Mouse (Mus musculus): ENCODE results near the gene Grin3a. TPM values are rescaled to one million over a fixed set of nuclear protein-coding genes. Genes with fewer than 3 reads are reported as not detected.

Grin3a gene
- polyA plus RNA-seq (2015; fragmentation: Nextera tagmentation; extraction: Ambion mirVana): 10.7 and 11.5 TPM in 2 replicates

GRCm38 (mm10) chr4:49845612-49845985 is at the start of gene Grin3a:
Gene Grin3a (minus strand): TSS chr4:49845744.
- ATAC-seq (ENCODE audit: low FRiP score): peak; percentile 95
- Histone ChIP-seq H3K9me3 (no peaks in the 10 kb centered on the region), H3K4me3 (peak within 1 kb of the TSS; percentile 78), H3K9ac (peak within 1 kb of the TSS; percentile 83), H3K4me2 (peak within 1 kb of the TSS; percentile 98), H3K36me3 (no peaks in the 10 kb centered on the region), H3K27ac (peak within 1 kb of the TSS; percentile 72), H3K27me3 (peaks cover 41% of the 10 kb centered on the region), H3K4me1 (replicated peaks) (peaks cover 23% of the 10 kb centered on the region)
- under 1% methylated on average over 25 of the region's 25 CpGs for WGBS

DNA sequence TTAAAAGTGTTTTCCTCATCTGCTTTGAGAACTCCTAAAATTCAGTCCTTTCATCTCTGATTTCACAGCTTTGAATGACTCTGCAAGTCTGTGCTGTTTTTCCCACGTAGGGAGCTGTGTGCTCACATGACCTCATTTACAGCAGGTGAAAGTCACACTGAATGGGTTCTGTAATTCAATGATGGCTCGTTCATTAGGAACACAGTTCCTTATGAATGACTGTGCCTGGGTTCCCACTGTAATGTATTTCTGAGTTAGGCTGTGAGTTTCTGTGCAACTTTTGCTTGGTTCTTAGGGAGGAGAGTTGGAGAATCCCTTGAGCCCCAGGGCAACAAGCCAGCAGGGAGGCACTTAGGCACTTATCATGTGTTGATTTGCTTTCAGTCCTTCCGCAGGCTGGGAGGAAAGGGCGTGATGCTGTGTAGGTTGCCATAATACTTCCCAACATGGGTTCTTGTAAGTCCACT is 46.3 kb upstream of the Grin3a start:
- ATAC-seq (ENCODE audit: low FRiP score): no peak
- WGBS: 39% methylated on average over 4 of the region's 4 CpGs
- no peak overlapping the region for H3K27ac ChIP-seq

DNA sequence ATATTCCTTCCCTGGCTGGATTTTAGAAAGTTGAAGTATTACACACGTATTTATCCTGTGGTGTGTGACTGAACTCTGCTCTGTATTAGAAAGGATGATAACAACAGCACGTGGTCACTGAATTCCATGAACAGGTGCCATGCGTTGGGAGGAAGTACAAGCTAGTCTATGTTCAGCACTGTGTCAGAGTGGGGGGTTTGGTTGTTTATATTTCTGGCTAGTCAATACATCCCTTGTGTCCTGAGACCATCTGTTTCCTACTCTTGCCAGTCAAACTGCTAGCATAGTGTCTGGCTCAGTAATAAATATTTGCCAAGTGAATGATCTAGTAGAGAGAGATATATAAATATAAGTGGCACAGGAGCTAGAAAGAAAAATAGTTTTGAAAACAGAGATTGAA is 31.5 kb upstream of the Grin3a start:
- no peak overlapping the region for H3K9ac ChIP-seq
- no peaks in the 10 kb centered on the region for H3K9me3 ChIP-seq
- no peak overlapping the region for H3K4me3 ChIP-seq
- no peak overlapping the region for H3K4me2 ChIP-seq
- WGBS: 70% methylated on average over 3 of the region's 3 CpGs
- ATAC-seq (ENCODE audit: low FRiP score): no peak
- H3K27me3 ChIP-seq: no peaks in the 10 kb centered on the region
- no peaks in the 10 kb centered on the region for H3K36me3 ChIP-seq
- H3K4me1 ChIP-seq (replicated peaks): no peaks in the 10 kb centered on the region
- no peak overlapping the region for H3K27ac ChIP-seq

More for the DNA sequence above, 46.3 kb upstream of the Grin3a start:
- no peak overlapping the region for H3K4me3 ChIP-seq
- no peak overlapping the region for H3K9ac ChIP-seq
- H3K27me3 ChIP-seq: no peaks in the 10 kb centered on the region
- H3K4me1 ChIP-seq (replicated peaks): peaks cover 2% of the 10 kb centered on the region; the same call in 1 of the 2 replicates
- no peak overlapping the region for H3K4me2 ChIP-seq
- no peaks in the 10 kb centered on the region for H3K36me3 ChIP-seq
- H3K9me3 ChIP-seq: no peaks in the 10 kb centered on the region

DNA sequence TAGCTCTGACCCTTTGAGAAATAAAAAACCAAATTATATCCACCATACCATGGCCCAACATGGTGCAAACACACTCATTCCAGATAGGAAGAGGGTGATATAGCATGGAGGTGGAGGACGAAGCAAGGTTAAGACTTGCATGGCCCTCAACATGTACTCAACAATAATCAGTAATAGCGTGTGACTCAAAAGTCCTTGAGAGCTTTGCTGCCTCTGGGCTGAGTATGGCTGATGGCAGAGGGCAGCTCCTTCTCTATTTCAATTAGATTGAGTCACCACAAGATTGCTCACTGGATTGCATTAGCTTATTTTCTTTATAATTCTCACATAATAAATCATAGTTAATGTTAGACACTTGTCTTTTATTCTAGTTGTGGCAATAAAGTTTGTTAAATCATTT is 15.1 kb upstream of the Grin3a start:
- no peaks in the 10 kb centered on the region for H3K27me3 ChIP-seq
- no peak for ATAC-seq (ENCODE audit: low FRiP score)
- H3K4me2 ChIP-seq: no peak overlapping the region
- no peaks in the 10 kb centered on the region for H3K4me1 ChIP-seq (replicated peaks)
- H3K9ac ChIP-seq: no peak overlapping the region
- no peak overlapping the region for H3K4me3 ChIP-seq
- no peaks in the 10 kb centered on the region for H3K9me3 ChIP-seq
- no peak overlapping the region for H3K27ac ChIP-seq
- H3K36me3 ChIP-seq: no peaks in the 10 kb centered on the region
- WGBS: 94% methylated on average over 2 of the region's 2 CpGs

GRCm38 (mm10) chr4:49844828-49845611 is 524 bp downstream of the Grin3a start:
- Histone ChIP-seq H3K4me3 (peak overlapping the region; percentile 78), H3K36me3 (no peaks in the 10 kb centered on the region), H3K9ac (peak overlapping the region; percentile 83), H3K27ac (peak overlapping the region; percentile 72), H3K4me1 (replicated peaks) (peaks cover 23% of the 10 kb centered on the region), H3K9me3 (no peaks in the 10 kb centered on the region), H3K4me2 (peak overlapping the region; percentile 98), H3K27me3 (peaks cover 41% of the 10 kb centered on the region)
- under 1% methylated on average over 62 of the region's 63 CpGs for WGBS
- peak; percentile 65 for ATAC-seq (ENCODE audit: low FRiP score)

DNA sequence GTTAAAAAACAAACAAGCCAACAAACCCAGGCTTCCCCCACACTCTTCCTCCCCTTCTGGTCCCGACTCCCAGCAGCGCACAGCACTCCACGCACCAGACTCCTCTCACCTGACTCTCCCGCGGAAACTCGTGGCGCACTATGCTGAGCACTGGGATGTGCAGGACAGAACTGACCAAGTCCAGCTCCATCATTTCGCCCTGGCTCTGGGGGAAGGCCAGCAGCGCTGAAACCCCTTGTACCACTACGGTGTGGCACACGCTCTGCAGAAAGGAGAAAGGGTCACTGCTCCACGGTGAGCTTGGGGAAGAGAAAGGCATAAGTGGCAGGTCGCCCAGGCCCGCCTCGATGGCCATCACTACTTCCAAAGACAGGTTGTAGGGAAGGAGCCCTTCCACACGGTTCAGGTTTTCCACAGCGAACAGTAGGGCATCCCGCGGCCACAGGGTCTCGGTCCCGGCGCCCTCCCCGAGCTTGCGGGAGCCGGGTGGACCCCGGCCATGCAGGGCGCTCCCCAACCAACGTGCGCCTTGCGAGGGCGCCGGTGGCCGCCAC is 1.2 kb downstream of the Grin3a start:
- peak overlapping the region; percentile 78 for H3K4me3 ChIP-seq
- 2% methylated on average over 33 of the region's 33 CpGs for WGBS
- H3K36me3 ChIP-seq: no peaks in the 10 kb centered on the region
- H3K9ac ChIP-seq: peak overlapping the region; percentile 83
- H3K4me1 ChIP-seq (replicated peaks): peaks cover 23% of the 10 kb centered on the region
- ATAC-seq (ENCODE audit: low FRiP score): peak; percentile 44
- H3K27me3 ChIP-seq: peaks cover 41% of the 10 kb centered on the region
- peak overlapping the region; percentile 98 for H3K4me2 ChIP-seq
- H3K27ac ChIP-seq: 0 out of 2 replicates have a peak overlapping the region, but pooled peaks have one; percentile 8
- H3K9me3 ChIP-seq: no peaks in the 10 kb centered on the region

DNA sequence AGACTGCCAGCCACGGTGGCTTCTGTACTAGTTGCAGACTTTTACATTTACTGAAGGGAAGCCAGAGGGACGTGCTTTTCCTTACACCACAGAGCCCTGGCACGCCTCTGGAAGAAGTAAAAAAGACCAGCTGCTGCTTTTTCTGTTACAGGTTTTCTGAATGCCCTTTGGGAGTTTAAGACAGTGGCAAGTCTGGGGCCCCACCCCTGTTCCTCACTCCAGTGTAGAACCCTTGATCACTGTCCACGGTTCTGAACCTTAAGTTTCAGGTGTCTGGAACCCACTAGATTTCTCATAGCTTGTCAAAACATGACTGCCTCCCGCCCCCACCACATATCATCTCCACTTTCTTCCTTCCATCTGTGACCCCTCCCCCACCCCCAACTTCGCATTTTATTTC is 1.8 kb downstream of the Grin3a start:
- Histone ChIP-seq H3K27me3 (peaks cover 41% of the 10 kb centered on the region), H3K27ac (no peak overlapping the region), H3K9ac (peak overlapping the region; percentile 83; the same call in 1 of the 2 replicates), H3K4me2 (peak overlapping the region; percentile 98), H3K4me3 (peak overlapping the region; percentile 78), H3K36me3 (no peaks in the 10 kb centered on the region), H3K4me1 (replicated peaks) (peaks cover 23% of the 10 kb centered on the region), H3K9me3 (no peaks in the 10 kb centered on the region)
- no peak for ATAC-seq (ENCODE audit: low FRiP score)
- WGBS: 18% methylated on average over 6 of the region's 6 CpGs

DNA sequence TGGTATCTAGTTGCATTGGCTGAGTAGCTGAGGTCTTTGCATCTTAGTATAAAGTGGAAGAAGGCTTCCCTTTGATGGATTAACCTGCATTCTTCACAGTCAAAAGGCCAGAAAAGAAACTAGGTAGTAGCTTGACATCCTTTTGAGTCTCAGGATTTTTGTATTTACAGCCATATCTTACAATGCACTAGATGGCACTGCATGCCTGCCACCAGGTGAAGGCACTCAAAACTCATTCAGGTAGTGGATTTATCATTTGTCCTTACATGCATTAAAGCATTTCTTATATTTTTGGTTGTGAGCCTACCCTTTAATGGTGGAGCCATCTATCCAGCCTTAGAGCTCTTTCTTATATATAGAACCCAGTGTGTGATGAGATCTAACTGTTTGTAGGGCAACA is 13.5 kb downstream of the Grin3a start:
- H3K9ac ChIP-seq: no peak overlapping the region
- H3K4me2 ChIP-seq: no peak overlapping the region
- no peak overlapping the region for H3K4me3 ChIP-seq
- no peaks in the 10 kb centered on the region for H3K27me3 ChIP-seq
- H3K27ac ChIP-seq: no peak overlapping the region
- ATAC-seq (ENCODE audit: low FRiP score): no peak
- H3K9me3 ChIP-seq: no peaks in the 10 kb centered on the region
- H3K4me1 ChIP-seq (replicated peaks): no peaks in the 10 kb centered on the region
- H3K36me3 ChIP-seq: no peaks in the 10 kb centered on the region

- Histone ChIP-seq H3K36me3 (no peaks in the 10 kb centered on the region), H3K4me3 (no peak overlapping the region), H3K9me3 (no peaks in the 10 kb centered on the region), H3K4me2 (no peak overlapping the region), H3K27ac (no peak overlapping the region), H3K9ac (no peak overlapping the region), H3K27me3 (no peaks in the 10 kb centered on the region), H3K4me1 (replicated peaks) (no peaks in the 10 kb centered on the region)
- 72% methylated on average over 3 of the region's 3 CpGs for WGBS
- ATAC-seq (ENCODE audit: low FRiP score): no peak
These were observed 31.7 kb downstream of the Grin3a start for GRCm38 (mm10) chr4:49813852-49814251.

DNA sequence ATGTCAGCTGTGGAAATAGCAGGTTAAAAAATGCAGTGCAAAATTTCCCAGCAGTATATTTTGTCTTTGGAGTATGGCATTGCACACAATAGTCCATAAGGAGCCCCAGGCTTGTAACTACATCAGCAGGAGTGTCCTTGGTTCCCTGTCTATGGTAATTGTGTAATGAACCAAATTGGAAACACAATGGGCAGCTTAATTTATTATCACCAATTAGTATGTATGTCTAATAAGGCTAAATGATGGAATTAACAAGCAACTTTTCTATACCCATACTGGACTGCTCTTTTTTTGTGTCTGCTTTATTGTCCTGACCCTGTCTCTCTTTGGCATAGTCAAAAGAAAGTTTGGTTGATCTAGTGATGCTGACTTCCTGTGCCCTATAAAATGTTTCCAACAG is 38.8 kb downstream of the Grin3a start:
- Histone ChIP-seq H3K27ac (no peak overlapping the region), H3K36me3 (no peaks in the 10 kb centered on the region)
- no peak for ATAC-seq (ENCODE audit: low FRiP score)

GRCm38 (mm10) chr4:49799338-49799737 is 46.2 kb downstream of the Grin3a start:
- 91% methylated on average over 2 of the region's 2 CpGs for WGBS
- ATAC-seq (ENCODE audit: low FRiP score): no peak
- Histone ChIP-seq H3K9me3 (no peaks in the 10 kb centered on the region), H3K4me3 (no peak overlapping the region), H3K4me1 (replicated peaks) (no peaks in the 10 kb centered on the region), H3K27me3 (no peaks in the 10 kb centered on the region), H3K9ac (no peak overlapping the region), H3K36me3 (no peaks in the 10 kb centered on the region), H3K4me2 (no peak overlapping the region), H3K27ac (no peak overlapping the region)

More for the DNA sequence above, 38.8 kb downstream of the Grin3a start:
- Histone ChIP-seq H3K4me2 (no peak overlapping the region), H3K9ac (no peak overlapping the region), H3K4me3 (no peak overlapping the region), H3K4me1 (replicated peaks) (peaks cover 5% of the 10 kb centered on the region; the same call in 1 of the 2 replicates), H3K27me3 (no peaks in the 10 kb centered on the region), H3K9me3 (no peaks in the 10 kb centered on the region)

DNA sequence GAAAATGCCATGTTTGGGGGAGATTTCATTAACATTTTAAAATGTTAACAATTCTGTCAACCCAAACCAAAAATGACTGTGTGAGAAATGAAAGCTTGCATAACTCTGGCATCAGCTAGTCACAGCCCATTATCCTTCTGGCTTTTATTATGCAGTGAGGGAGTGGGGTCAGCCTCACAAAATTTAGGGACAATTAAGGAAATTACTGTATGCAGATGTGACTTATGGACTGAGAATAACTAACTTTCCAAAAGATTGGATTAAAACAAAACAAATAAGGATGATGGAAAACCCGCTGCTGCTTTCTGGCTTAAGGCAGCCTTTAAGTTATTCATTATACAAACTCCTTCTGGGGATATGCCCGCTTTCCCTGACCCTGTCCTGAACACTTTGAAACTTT is 56.6 kb downstream of the Grin3a start:
- Histone ChIP-seq H3K27me3 (no peaks in the 10 kb centered on the region), H3K27ac (no peak overlapping the region), H3K36me3 (no peaks in the 10 kb centered on the region), H3K4me2 (no peak overlapping the region), H3K4me1 (replicated peaks) (no peaks in the 10 kb centered on the region), H3K9ac (no peak overlapping the region), H3K4me3 (no peak overlapping the region), H3K9me3 (no peaks in the 10 kb centered on the region)
- 75% methylated on average over 2 of the region's 2 CpGs for WGBS
- ATAC-seq (ENCODE audit: low FRiP score): no peak

DNA sequence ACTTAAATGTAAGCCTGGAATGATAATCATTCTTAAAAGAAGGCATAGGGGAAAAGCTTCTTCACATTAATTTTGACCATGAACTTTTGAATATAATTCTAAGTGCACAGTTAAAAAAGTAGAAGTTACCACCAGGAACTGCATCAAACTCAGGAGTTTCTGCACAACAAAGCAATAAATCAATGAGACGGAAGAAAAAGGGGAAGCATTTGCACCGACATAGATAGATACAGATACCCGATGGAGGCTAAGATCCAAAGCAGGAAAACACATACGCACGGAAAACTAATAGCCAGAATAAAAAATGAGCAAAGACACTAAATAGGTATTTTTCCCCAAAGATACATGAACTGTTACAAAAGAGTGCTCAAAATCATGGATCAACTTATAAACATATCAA is 102.7 kb downstream of the Grin3a start:
- peaks cover 4% of the 10 kb centered on the region; the same call in 1 of the 2 replicates for H3K4me1 ChIP-seq (replicated peaks)
- no peak overlapping the region for H3K9ac ChIP-seq
- WGBS: 91% methylated on average over 5 of the region's 5 CpGs
- no peak overlapping the region for H3K27ac ChIP-seq
- H3K27me3 ChIP-seq: no peaks in the 10 kb centered on the region
- no peak overlapping the region for H3K4me3 ChIP-seq
- H3K9me3 ChIP-seq: no peaks in the 10 kb centered on the region; the same call in 1 of the 2 replicates
- H3K4me2 ChIP-seq: no peak overlapping the region
- no peak for ATAC-seq (ENCODE audit: low FRiP score)
- no peaks in the 10 kb centered on the region for H3K36me3 ChIP-seq

Data from hindbrain, embryonic 13.5 days (tissue).